Mouse (Mus musculus): ENCODE data around the gene Akr1c21. TPM values are rescaled to one million over a fixed set of nuclear protein-coding genes. Genes with fewer than 3 reads are reported as not detected.
A peak's percentile ranks its signal among the peaks of the same experiment; 100 is the strongest.

The Akr1c21 gene
- polyA plus RNA-seq, 1 experiment = 234 TPM

GRCm38 (mm10) chr13:4608961-4609409, 35.1 kb downstream of the Akr1c21 start, which contains the start of gene Akr1e1:
Akr1e1 (minus strand) TSS chr13:4609174.
- Histone ChIP-seq H3K4me3 (ENCODE audit: insufficient read depth, low read depth, low read length) (peak within 1 kb of the TSS; percentile 68), H3K27ac (ENCODE audit: insufficient read depth, low read depth, low read length) (peak within 1 kb of the TSS; percentile 84), H3K27me3 (replicated peaks; ENCODE audit: control insufficient read depth, insufficient read depth, low read length) (no peaks in the 10 kb centered on the region), H3K36me3 (ENCODE audit: control insufficient read depth, insufficient read depth, low read length) (no peaks in the 10 kb centered on the region), H3K4me1 (ENCODE audit: control insufficient read depth, insufficient read depth, low read length) (0 out of 2 replicates have a peak, but pooled peaks cover 2% of the 10 kb centered on the region)
- DNase-seq = peak; percentile 98
- peak; percentile 69 for TF ChIP-seq POLR2A (IDR thresholded peaks at IDR 0.05; ENCODE audit: low read depth, low read length)
- TF ChIP-seq CTCF (conservative IDR thresholded peaks at IDR 0.05; ENCODE audit: insufficient read depth, insufficient read length, low read depth, low read length) = no peak
- 4% methylated on average over 10 of the region's 10 CpGs for WGBS

GRCm38 (mm10) chr13:4610902-4611301, 37.0 kb downstream of the Akr1c21 start:
- TF ChIP-seq CTCF (conservative IDR thresholded peaks at IDR 0.05; ENCODE audit: insufficient read depth, insufficient read length, low read depth, low read length) = no peak
- peak; percentile 37 for DNase-seq

More at GRCm38 (mm10) chr13:4610902-4611301, 37.0 kb downstream of the Akr1c21 start:
- no peaks in the 10 kb centered on the region for H3K36me3 ChIP-seq (ENCODE audit: control insufficient read depth, insufficient read depth, low read length)
- 0 out of 2 replicates have a peak, but pooled peaks cover 2% of the 10 kb centered on the region for H3K4me1 ChIP-seq (ENCODE audit: control insufficient read depth, insufficient read depth, low read length)
- H3K27me3 ChIP-seq (replicated peaks; ENCODE audit: control insufficient read depth, insufficient read depth, low read length) = no peaks in the 10 kb centered on the region
- H3K4me3 ChIP-seq (ENCODE audit: insufficient read depth, low read depth, low read length) = no peak overlapping the region
- H3K27ac ChIP-seq (ENCODE audit: insufficient read depth, low read depth, low read length) = no peak overlapping the region

Other genes starting within 250 kb of the Akr1c21 start
- gene Akr1c6, start 139.8 kb upstream of the Akr1c21 start, polyA plus RNA-seq (2012; rRNA removed) = 0.08 TPM in 1 of 2 replicates, not detected in the other
- 1.2 and 2.2 TPM in 2 replicates for gene Akr1c20, start 50.7 kb upstream of the Akr1c21 start, polyA plus RNA-seq (2012; rRNA removed)
- 10.7 and 29.3 TPM in 2 replicates for gene Akr1e1, start 35.1 kb downstream of the Akr1c21 start, polyA plus RNA-seq (2012; rRNA removed)

Data from kidney, adult 2 months (tissue).